Mouse (Mus musculus): ENCODE measurements around the gene Rbpms2. TPM values are rescaled to one million over a fixed set of nuclear protein-coding genes. Genes with fewer than 3 reads are reported as not detected.

Rbpms2 gene
- 8.8 and 10.7 TPM in 2 replicates for polyA plus RNA-seq (2012; rRNA removed)

GRCm38 (mm10) chr9:65629025-65629766, at the start of gene Rbpms2:
Gene Rbpms2, plus strand, starts transcription at chr9:65629648.
- H3K27ac ChIP-seq (ENCODE audit: insufficient read depth, low read length) = no peak within 1 kb of the TSS
- peak in 1 of 2 experiments; percentile 13 for DNase-seq
- H3K4me1 ChIP-seq (ENCODE audit: control insufficient read depth, insufficient read depth, low read length) = no peaks in the 10 kb centered on the region
- 4% methylated on average over 37 of the region's 40 CpGs for WGBS
- no peak for TF ChIP-seq POLR2A (IDR thresholded peaks at IDR 0.05; ENCODE audit: borderline replicate concordance, insufficient read depth, low read length)
- TF ChIP-seq CTCF (IDR thresholded peaks at IDR 0.05; ENCODE audit: borderline replicate concordance, insufficient read depth, low read depth, low read length) = no peak
- H3K4me3 ChIP-seq (replicated peaks; ENCODE audit: insufficient read depth, low read depth, low read length) = peak within 1 kb of the TSS; percentile 43
- H3K27me3 ChIP-seq (ENCODE audit: control insufficient read depth, insufficient read depth, low read length) = peaks cover 12% of the 10 kb centered on the region; the same call in 1 of the 2 replicates

- peak within 1 kb of the TSS; percentile 65 for H3K4me3 ChIP-seq (replicated peaks; ENCODE audit: insufficient read depth, low read depth, low read length)
- H3K4me1 ChIP-seq (ENCODE audit: control insufficient read depth, insufficient read depth, low read length) = no peaks in the 10 kb centered on the region; the same call in 1 of the 2 replicates
- peak; percentile 73 to 80 for DNase-seq
- 0 out of 2 replicates have a peak, but pooled peaks have one; percentile 18 for TF ChIP-seq POLR2A (IDR thresholded peaks at IDR 0.05; ENCODE audit: borderline replicate concordance, insufficient read depth, low read length)
- no peak for TF ChIP-seq CTCF (IDR thresholded peaks at IDR 0.05; ENCODE audit: borderline replicate concordance, insufficient read depth, low read depth, low read length)
- H3K27me3 ChIP-seq (ENCODE audit: control insufficient read depth, insufficient read depth, low read length) = no peaks in the 10 kb centered on the region
- no peak within 1 kb of the TSS for H3K27ac ChIP-seq (ENCODE audit: insufficient read depth, low read length)
- WGBS = 1% methylated on average over 44 of the region's 45 CpGs
Measured at GRCm38 (mm10) chr9:65579781-65580371, 49.6 kb upstream of the Rbpms2 start, which contains the start of gene Plekho2. Gene Plekho2, minus strand, starts transcription at chr9:65580040.

DNA sequence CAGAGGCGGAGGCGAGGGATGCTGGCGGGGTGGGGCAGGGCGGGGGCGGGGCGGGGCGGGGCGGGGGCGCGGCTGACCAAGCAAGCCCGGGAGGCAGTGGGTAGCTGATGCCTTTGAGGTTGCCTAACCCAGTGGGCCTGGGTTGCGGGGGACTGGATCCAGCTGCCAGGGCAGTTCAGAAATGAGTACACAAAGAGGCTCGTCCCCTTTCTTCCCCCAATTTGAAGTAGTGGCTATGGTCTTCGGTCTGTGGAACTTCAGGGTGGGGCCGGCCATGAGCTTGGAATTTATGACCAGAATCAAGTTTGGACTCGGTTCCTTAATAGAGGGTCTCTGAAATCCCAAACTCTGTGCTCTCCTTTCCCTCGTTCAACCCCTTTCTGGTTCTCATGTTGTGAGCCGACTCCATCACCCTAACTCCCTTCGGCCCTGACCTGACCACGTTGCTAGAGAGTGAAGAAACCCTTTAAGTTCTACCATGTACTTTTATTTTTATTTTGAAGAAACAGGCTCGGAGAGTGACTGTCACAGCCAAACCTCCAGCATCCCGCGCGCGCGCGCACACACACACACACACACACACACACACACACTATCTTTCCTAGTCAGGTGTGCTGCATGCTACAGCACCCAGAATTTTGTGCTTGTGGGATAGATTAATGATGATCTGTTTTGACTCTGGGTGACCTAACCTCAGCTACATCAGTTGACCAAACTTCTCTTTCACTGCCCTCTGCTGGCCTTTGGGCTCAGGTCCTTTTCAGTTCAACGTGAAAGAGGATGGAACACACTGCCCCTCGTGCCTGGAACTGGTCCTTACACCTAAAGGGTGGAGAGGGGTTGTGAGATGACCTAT, 48.8 kb upstream of the Rbpms2 start:
- no peaks in the 10 kb centered on the region; the same call in 1 of the 2 replicates for H3K4me1 ChIP-seq (ENCODE audit: control insufficient read depth, insufficient read depth, low read length)
- TF ChIP-seq POLR2A (IDR thresholded peaks at IDR 0.05; ENCODE audit: borderline replicate concordance, insufficient read depth, low read length) (no peak), CTCF (IDR thresholded peaks at IDR 0.05; ENCODE audit: borderline replicate concordance, insufficient read depth, low read depth, low read length) (peak; percentile 98)
- H3K4me3 ChIP-seq (replicated peaks; ENCODE audit: insufficient read depth, low read depth, low read length) = peak overlapping the region; percentile 65
- H3K27me3 ChIP-seq (ENCODE audit: control insufficient read depth, insufficient read depth, low read length) = no peaks in the 10 kb centered on the region
- DNase-seq = peak; percentile 78 to 81
- no peak overlapping the region for H3K27ac ChIP-seq (ENCODE audit: insufficient read depth, low read length)
- 4% methylated on average over 20 of the region's 29 CpGs for WGBS

- no peak overlapping the region for H3K27ac ChIP-seq (ENCODE audit: insufficient read depth, low read length)
- no peaks in the 10 kb centered on the region for H3K27me3 ChIP-seq (ENCODE audit: control insufficient read depth, insufficient read depth, low read length)
- H3K4me3 ChIP-seq (replicated peaks; ENCODE audit: insufficient read depth, low read depth, low read length) = no peak overlapping the region
- DNase-seq = no peak
- TF ChIP-seq CTCF (IDR thresholded peaks at IDR 0.05; ENCODE audit: borderline replicate concordance, insufficient read depth, low read depth, low read length) = no peak
- TF ChIP-seq POLR2A (IDR thresholded peaks at IDR 0.05; ENCODE audit: borderline replicate concordance, insufficient read depth, low read length) = no peak
- peaks cover 6% of the 10 kb centered on the region for H3K4me1 ChIP-seq (ENCODE audit: control insufficient read depth, insufficient read depth, low read length)
- WGBS = 42% methylated on average over 8 of the region's 8 CpGs
Measured at GRCm38 (mm10) chr9:65583045-65583444, 46.4 kb upstream of the Rbpms2 start.

DNA sequence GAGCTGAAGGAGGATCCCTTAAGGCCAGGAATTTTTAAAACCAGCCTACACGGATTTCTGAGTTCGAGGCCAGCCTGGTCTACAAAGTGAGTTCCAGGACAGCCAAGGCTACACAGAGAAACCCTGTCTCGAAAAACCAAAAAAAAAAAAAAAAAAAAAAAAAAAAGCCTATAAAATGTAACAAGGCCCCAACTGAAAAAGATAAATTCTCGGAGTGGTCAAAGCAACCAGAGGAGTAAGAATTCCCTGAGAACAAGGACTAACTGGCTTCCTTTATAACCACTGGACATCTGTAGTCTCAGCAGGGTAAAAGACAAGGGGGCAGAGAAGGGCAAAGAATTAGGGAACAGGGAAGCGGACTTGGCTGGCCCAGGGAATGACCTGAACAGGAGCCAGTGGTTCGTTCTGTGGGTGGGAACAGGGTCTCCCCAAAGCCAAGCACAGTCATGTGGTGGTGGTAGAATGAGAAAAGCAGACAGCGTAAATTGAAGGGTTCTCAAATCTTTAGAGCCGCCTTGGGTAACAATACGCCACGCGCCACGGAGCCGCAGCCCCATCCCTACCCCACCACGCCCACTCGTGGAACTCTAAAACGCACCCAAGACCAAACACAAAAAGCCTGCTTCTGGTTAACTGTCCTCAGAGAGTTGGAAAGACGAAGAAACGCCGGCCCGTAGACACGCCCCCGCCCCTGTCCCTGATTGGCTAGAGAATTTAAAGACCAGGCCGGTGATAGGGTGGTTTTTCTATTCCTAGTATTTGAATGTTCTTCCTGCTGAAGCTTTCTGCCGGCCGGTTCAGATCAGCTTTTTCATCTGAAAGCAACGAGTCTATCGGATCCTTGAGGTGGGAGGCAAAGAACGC, 42.8 kb upstream of the Rbpms2 start, which contains the start of gene Pif1:
Pif1 (plus strand) TSS at position 755 of the 864 bp plus-strand sequence.
- no peak within 1 kb of the TSS for H3K27ac ChIP-seq (ENCODE audit: insufficient read depth, low read length)
- no peak for TF ChIP-seq POLR2A (IDR thresholded peaks at IDR 0.05; ENCODE audit: borderline replicate concordance, insufficient read depth, low read length)
- TF ChIP-seq CTCF (IDR thresholded peaks at IDR 0.05; ENCODE audit: borderline replicate concordance, insufficient read depth, low read depth, low read length) = no peak
- WGBS = 8% methylated on average over 28 of the region's 28 CpGs

GRCm38 (mm10) chr9:65587270-65587572, 42.2 kb upstream of the Rbpms2 start:
- no peak for DNase-seq
- Histone ChIP-seq H3K27ac (ENCODE audit: insufficient read depth, low read length) (no peak overlapping the region), H3K27me3 (ENCODE audit: control insufficient read depth, insufficient read depth, low read length) (no peaks in the 10 kb centered on the region), H3K4me1 (ENCODE audit: control insufficient read depth, insufficient read depth, low read length) (peaks cover 6% of the 10 kb centered on the region; the same call in 1 of the 2 replicates), H3K4me3 (replicated peaks; ENCODE audit: insufficient read depth, low read depth, low read length) (peak overlapping the region; percentile 62)
- TF ChIP-seq CTCF (IDR thresholded peaks at IDR 0.05; ENCODE audit: borderline replicate concordance, insufficient read depth, low read depth, low read length) (no peak), POLR2A (IDR thresholded peaks at IDR 0.05; ENCODE audit: borderline replicate concordance, insufficient read depth, low read length) (no peak)
- WGBS = 2% methylated on average over 6 of the region's 6 CpGs

More for the DNA sequence above, 42.8 kb upstream of the Rbpms2 start, which contains the start of gene Pif1:
- peaks cover 6% of the 10 kb centered on the region; the same call in 1 of the 2 replicates for H3K4me1 ChIP-seq (ENCODE audit: control insufficient read depth, insufficient read depth, low read length)
- DNase-seq = peak; percentile 56 to 60
- peak within 1 kb of the TSS; percentile 62 for H3K4me3 ChIP-seq (replicated peaks; ENCODE audit: insufficient read depth, low read depth, low read length)
- no peaks in the 10 kb centered on the region for H3K27me3 ChIP-seq (ENCODE audit: control insufficient read depth, insufficient read depth, low read length)
